Mouse (Mus musculus) intestine, postnatal 0 days (tissue): ENCODE data around the gene Gramd1a. TPM values are rescaled to one million over a fixed set of nuclear protein-coding genes. Genes with fewer than 3 reads are reported as not detected.

Source experiments
- ATAC-seq: fragments of 200-750 bp; cut with Nextera tagmentation; 2 replicates; pipeline ENCODE4 v1.8.0; 2017; ENCODE audit warnings: mild to moderate bottlenecking, moderate TSS enrichment, moderate library complexity
- H3K27ac ChIP-seq: fragments of 300-500 bp; sonication (generic); 2 replicates; pipeline ENCODE4 v1.5.1; 2014; ENCODE audit warnings: mild to moderate bottlenecking, low read depth, low read length, moderate library complexity
- H3K27me3 ChIP-seq: fragments of 300-500 bp; sonication (generic); replicated peaks from 2 replicates; pipeline ENCODE4 v1.6.1; 2014; ENCODE audit warnings: low read length, mixed read lengths; ENCODE audit not compliant: control insufficient read depth, insufficient read depth
- H3K36me3 ChIP-seq: fragments of 300-500 bp; sonication (generic); 2 replicates; pipeline ENCODE4 v1.6.1; 2014; ENCODE audit warnings: mild to moderate bottlenecking, moderate library complexity; ENCODE audit not compliant: control insufficient read depth, insufficient read depth
- H3K4me1 ChIP-seq: fragments of 300-500 bp; sonication (generic); replicated peaks from 2 replicates; pipeline ENCODE4 v1.6.1; 2014; ENCODE audit warnings: antibody characterized with exemption, low read length, mixed read lengths; ENCODE audit not compliant: control insufficient read depth, insufficient read depth
- H3K4me2 ChIP-seq: fragments of 300-500 bp; sonication (generic); replicated peaks from 2 replicates; pipeline ENCODE4 v1.6.1; 2014; ENCODE audit warnings: low read depth, mild to moderate bottlenecking, moderate library complexity
- H3K4me3 ChIP-seq: fragments of 300-500 bp; sonication (generic); 2 replicates; pipeline ENCODE4 v1.5.1; 2014; ENCODE audit warnings: low read depth, low read length
- H3K9ac ChIP-seq: fragments of 300-500 bp; sonication (generic); 2 replicates; pipeline ENCODE4 v1.6.1; 2014; ENCODE audit warnings: mild to moderate bottlenecking, low read depth, low read length
- H3K9me3 ChIP-seq: fragments of 300-500 bp; sonication (generic); 2 replicates; pipeline ENCODE4 v1.6.1; 2016; ENCODE audit warnings: mixed run types; ENCODE audit not compliant: control insufficient read depth
- CTCF ChIP-seq: sonication (generic); IDR thresholded peaks from 2 replicates; pipeline ENCODE4 v1.5.1; 2016; ENCODE audit warnings: low read depth, mild to moderate bottlenecking, control low read depth, antibody characterized with exemption, moderate library complexity
- WGBS: fragments of 180-500 bp; shearing (Covaris S2); extraction: QIAGEN DNeasy Blood & Tissue Kit; methylation state at CpG from one replicate; pipeline ENCODE4 v1.1.7; 2014; 5-methylcytosine and 5-hydroxymethylcytosine counted together
- polyA plus RNA-seq: library from polyadenylated mRNA; unstranded; fragments of >200 nt; fragmentation: Nextera tagmentation; extraction: Ambion mirVana; gene quantifications from 2 replicates; pipeline ENCODE4 v1.2.1, GENCODE M21; 2015

Gramd1a gene
- polyA plus RNA-seq, 1 experiment from 2014 or later = 10.3 TPM

GRCm38 (mm10) chr7:31174466-31174865, 18.8 kb upstream of the Gramd1a start:
- no peak overlapping the region for H3K4me2 ChIP-seq
- ATAC-seq = no peak
- no peaks in the 10 kb centered on the region for H3K36me3 ChIP-seq
- no peak overlapping the region for H3K9ac ChIP-seq
- no peaks in the 10 kb centered on the region for H3K4me1 ChIP-seq
- TF ChIP-seq CTCF = no peak
- no peaks in the 10 kb centered on the region for H3K9me3 ChIP-seq
- WGBS = 75% methylated on average over 8 of the region's 8 CpGs
- H3K4me3 ChIP-seq = no peak overlapping the region
- no peak overlapping the region for H3K27ac ChIP-seq
- 0 out of 2 replicates have a peak, but pooled peaks cover 4% of the 10 kb centered on the region for H3K27me3 ChIP-seq

GRCm38 (mm10) chr7:31172238-31172637, 16.5 kb upstream of the Gramd1a start:
- Histone ChIP-seq H3K4me1 (no peaks in the 10 kb centered on the region), H3K4me3 (no peak overlapping the region), H3K27me3 (no peaks in the 10 kb centered on the region), H3K36me3 (no peaks in the 10 kb centered on the region), H3K27ac (no peak overlapping the region), H3K9ac (no peak overlapping the region), H3K9me3 (no peaks in the 10 kb centered on the region), H3K4me2 (no peak overlapping the region)
- WGBS = 16% methylated on average over 2 of the region's 2 CpGs
- ATAC-seq = no peak
- TF ChIP-seq CTCF = peak; percentile 76

GRCm38 (mm10) chr7:31170520-31170919, 14.8 kb upstream of the Gramd1a start:
- no peaks in the 10 kb centered on the region for H3K4me1 ChIP-seq
- 90% methylated on average over 9 of the region's 9 CpGs for WGBS
- no peak overlapping the region for H3K4me3 ChIP-seq
- H3K9me3 ChIP-seq = no peaks in the 10 kb centered on the region
- H3K9ac ChIP-seq = no peak overlapping the region
- ATAC-seq = no peak
- H3K36me3 ChIP-seq = no peaks in the 10 kb centered on the region
- H3K27ac ChIP-seq = no peak overlapping the region
- TF ChIP-seq CTCF = no peak
- no peaks in the 10 kb centered on the region for H3K27me3 ChIP-seq
- no peak overlapping the region for H3K4me2 ChIP-seq

GRCm38 (mm10) chr7:31168412-31168811, 12.7 kb upstream of the Gramd1a start:
- whole genome bisulfite sequencing = 39% methylated on average over 8 of the region's 8 CpGs
- ATAC-seq = no peak
- Histone ChIP-seq H3K36me3 (no peaks in the 10 kb centered on the region), H3K27ac (no peak overlapping the region), H3K9me3 (no peaks in the 10 kb centered on the region), H3K4me1 (no peaks in the 10 kb centered on the region), H3K4me3 (no peak overlapping the region), H3K27me3 (no peaks in the 10 kb centered on the region), H3K9ac (no peak overlapping the region), H3K4me2 (no peak overlapping the region)
- peak; percentile 17; the same call in 1 of the 2 replicates for TF ChIP-seq CTCF

- Histone ChIP-seq H3K27ac (no peak overlapping the region), H3K4me3 (no peak overlapping the region), H3K36me3 (no peaks in the 10 kb centered on the region), H3K27me3 (no peaks in the 10 kb centered on the region), H3K4me1 (no peaks in the 10 kb centered on the region), H3K9ac (no peak overlapping the region), H3K4me2 (no peak overlapping the region), H3K9me3 (no peaks in the 10 kb centered on the region)
- TF ChIP-seq CTCF = no peak
- ATAC-seq = no peak
- 53% methylated on average over 1 of the region's 1 CpGs for WGBS
Measured at GRCm38 (mm10) chr7:31164748-31165147, 9.1 kb upstream of the Gramd1a start.

GRCm38 (mm10) chr7:31163666-31164577, 8.2 kb upstream of the Gramd1a start:
- no peak for ATAC-seq
- no peak for TF ChIP-seq CTCF

More at GRCm38 (mm10) chr7:31163666-31164577, 8.2 kb upstream of the Gramd1a start:
- no peak overlapping the region for H3K27ac ChIP-seq
- no peak overlapping the region for H3K4me2 ChIP-seq
- H3K4me3 ChIP-seq = no peak overlapping the region
- no peaks in the 10 kb centered on the region for H3K27me3 ChIP-seq
- no peaks in the 10 kb centered on the region for H3K4me1 ChIP-seq
- 63% methylated on average over 3 of the region's 3 CpGs for WGBS
- no peaks in the 10 kb centered on the region for H3K9me3 ChIP-seq
- no peaks in the 10 kb centered on the region for H3K36me3 ChIP-seq
- H3K9ac ChIP-seq = no peak overlapping the region
